Mouse (Mus musculus): Measurements from ENCODE around the gene Apex1. TPM values are rescaled to one million over a fixed set of nuclear protein-coding genes. Genes with fewer than 3 reads are reported as not detected.

Apex1 gene
- 223 and 227 TPM in 2 replicates for polyA plus RNA-seq (2014; fragmentation: Nextera tagmentation; extraction: Ambion mirVana)

DNA sequence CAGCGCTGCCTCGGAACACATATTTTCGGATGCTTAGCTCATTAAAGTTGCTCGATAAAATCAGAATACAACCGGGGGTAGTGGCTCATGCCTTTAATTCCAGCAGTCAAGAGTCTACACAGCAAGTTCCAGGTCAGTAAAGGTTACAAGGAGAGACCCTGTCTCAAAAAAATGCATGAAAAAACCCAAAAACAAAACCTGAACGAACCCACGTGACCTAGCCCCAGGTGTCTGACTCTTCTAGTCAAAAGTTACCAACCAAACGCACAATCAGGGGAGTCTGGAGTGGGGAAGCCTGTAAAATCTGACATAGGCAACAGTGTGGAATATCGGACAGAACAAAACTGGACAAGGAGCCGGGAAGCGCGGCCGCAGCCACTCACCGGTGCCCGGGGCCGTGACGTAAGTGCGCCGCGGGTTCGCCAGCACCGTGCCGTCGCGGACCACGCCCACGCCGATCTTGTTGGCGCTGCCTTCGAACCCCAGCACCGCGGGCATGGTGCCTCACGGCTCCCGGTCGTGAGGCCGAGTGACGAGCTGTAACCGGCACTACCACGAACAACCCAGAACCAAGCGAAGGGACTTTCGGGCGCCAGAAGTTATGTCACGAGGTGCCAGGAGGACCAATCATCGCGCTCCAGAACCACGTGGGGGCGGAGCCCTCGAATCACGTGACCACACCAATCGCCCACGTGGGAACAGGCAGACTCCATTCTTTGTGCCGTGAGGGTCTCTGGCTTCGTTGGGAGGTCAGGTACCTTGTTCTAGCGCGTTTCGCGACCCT, at the start of gene Apex1, which contains the start of gene Osgep:
Gene Apex1, plus strand, starts transcription at position 688 of the 784 bp plus-strand sequence.
Gene Osgep, minus strand, starts transcription at position 613 of the 784 bp plus-strand sequence.
- no peaks in the 10 kb centered on the region for H3K9me3 ChIP-seq (ENCODE audit: control insufficient read depth, low read length)
- peak within 1 kb of the TSS; percentile 84 for H3K4me2 ChIP-seq (ENCODE audit: low read length)
- DNase-seq: peak; percentile 99
- peaks cover 16% of the 10 kb centered on the region for H3K4me1 ChIP-seq (ENCODE audit: control insufficient read depth, insufficient read depth, low read length)
- no peaks in the 10 kb centered on the region for H3K27me3 ChIP-seq (ENCODE audit: control insufficient read depth, insufficient read depth, low read length)
- peak; percentile 96 for ATAC-seq (ENCODE audit: low FRiP score, low TSS enrichment)
- under 1% methylated on average over 57 of the region's 57 CpGs for WGBS
- H3K36me3 ChIP-seq (ENCODE audit: control insufficient read depth, insufficient read depth, low read length): peaks cover 40% of the 10 kb centered on the region
- H3K27ac ChIP-seq (replicated peaks; ENCODE audit: low read depth, low read length): peak within 1 kb of the TSS; percentile 90
- H3K4me3 ChIP-seq (replicated peaks; ENCODE audit: low read depth, low read length): peak within 1 kb of the TSS; percentile 87
- H3K9ac ChIP-seq (replicated peaks; ENCODE audit: low read length): peak within 1 kb of the TSS; percentile 89

DNA sequence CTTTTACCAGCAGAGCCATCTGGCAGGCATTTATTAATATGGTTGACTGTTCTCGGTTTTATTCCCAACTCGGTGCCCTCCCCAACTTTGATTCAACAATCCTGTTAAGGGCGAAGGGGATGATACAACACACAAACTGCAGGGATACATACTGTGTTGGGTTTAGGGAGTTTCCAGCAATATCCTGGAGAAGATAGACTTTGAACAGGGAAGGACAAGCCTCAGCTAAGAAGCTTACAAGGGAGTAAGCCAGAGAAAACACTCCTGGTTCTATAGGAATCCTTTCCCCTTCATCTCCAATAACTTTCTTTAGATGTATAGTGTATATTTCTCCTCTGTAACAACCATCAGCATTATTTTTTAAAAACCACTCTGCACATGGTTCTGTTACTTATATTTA, 49.6 kb upstream of the Apex1 start:
- H3K27me3 ChIP-seq (ENCODE audit: control insufficient read depth, insufficient read depth, low read length): no peaks in the 10 kb centered on the region
- no peak for DNase-seq
- 87% methylated on average over 3 of the region's 3 CpGs for WGBS
- no peak overlapping the region for H3K9ac ChIP-seq (replicated peaks; ENCODE audit: low read length)
- ATAC-seq (ENCODE audit: low FRiP score, low TSS enrichment): no peak
- H3K4me2 ChIP-seq (ENCODE audit: low read length): no peak overlapping the region
- H3K9me3 ChIP-seq (ENCODE audit: control insufficient read depth, low read length): no peaks in the 10 kb centered on the region
- no peaks in the 10 kb centered on the region for H3K36me3 ChIP-seq (ENCODE audit: control insufficient read depth, insufficient read depth, low read length)
- no peak overlapping the region for H3K4me3 ChIP-seq (replicated peaks; ENCODE audit: low read depth, low read length)
- no peak overlapping the region for H3K27ac ChIP-seq (replicated peaks; ENCODE audit: low read depth, low read length)
- H3K4me1 ChIP-seq (ENCODE audit: control insufficient read depth, insufficient read depth, low read length): peaks cover 3% of the 10 kb centered on the region; the same call in 1 of the 2 replicates

DNA sequence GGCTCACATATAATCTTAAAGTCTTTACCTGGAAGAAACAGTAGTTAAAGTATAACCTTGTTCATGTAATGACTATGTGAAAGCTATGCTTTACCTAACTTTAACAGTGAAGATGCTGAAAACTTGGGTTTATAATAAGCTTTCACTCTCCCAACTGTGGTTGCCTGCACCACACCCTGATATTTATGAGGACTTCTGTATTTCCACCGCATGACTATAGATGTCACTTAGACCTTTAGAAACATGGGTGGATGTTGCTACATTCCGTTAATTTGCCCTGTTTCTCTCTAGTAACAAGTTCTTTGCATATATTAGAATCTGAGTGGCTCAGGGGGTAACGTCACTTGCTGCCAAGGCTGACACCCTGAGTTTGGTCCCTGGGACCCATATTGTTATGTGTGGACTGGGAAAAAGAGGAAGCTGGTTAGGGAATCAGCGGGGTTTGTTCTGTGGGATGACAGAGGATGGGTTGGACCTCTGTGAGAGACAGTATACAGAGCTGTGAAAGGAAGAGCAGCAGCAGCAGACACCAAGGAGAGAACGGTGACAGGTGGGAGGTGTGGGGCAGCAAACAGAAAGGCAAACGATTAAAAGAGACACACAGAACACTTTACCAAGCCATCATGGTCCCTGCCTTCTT, 49.1 kb upstream of the Apex1 start:
- no peak overlapping the region for H3K4me2 ChIP-seq (ENCODE audit: low read length)
- no peaks in the 10 kb centered on the region for H3K9me3 ChIP-seq (ENCODE audit: control insufficient read depth, low read length)
- H3K36me3 ChIP-seq (ENCODE audit: control insufficient read depth, insufficient read depth, low read length): no peaks in the 10 kb centered on the region
- H3K9ac ChIP-seq (replicated peaks; ENCODE audit: low read length): no peak overlapping the region
- H3K27ac ChIP-seq (replicated peaks; ENCODE audit: low read depth, low read length): no peak overlapping the region
- no peaks in the 10 kb centered on the region for H3K27me3 ChIP-seq (ENCODE audit: control insufficient read depth, insufficient read depth, low read length)
- no peak overlapping the region for H3K4me3 ChIP-seq (replicated peaks; ENCODE audit: low read depth, low read length)
- H3K4me1 ChIP-seq (ENCODE audit: control insufficient read depth, insufficient read depth, low read length): peaks cover 2% of the 10 kb centered on the region; the same call in 1 of the 2 replicates
- 80% methylated on average over 6 of the region's 6 CpGs for WGBS
- no peak for ATAC-seq (ENCODE audit: low FRiP score, low TSS enrichment)
- DNase-seq: no peak

DNA sequence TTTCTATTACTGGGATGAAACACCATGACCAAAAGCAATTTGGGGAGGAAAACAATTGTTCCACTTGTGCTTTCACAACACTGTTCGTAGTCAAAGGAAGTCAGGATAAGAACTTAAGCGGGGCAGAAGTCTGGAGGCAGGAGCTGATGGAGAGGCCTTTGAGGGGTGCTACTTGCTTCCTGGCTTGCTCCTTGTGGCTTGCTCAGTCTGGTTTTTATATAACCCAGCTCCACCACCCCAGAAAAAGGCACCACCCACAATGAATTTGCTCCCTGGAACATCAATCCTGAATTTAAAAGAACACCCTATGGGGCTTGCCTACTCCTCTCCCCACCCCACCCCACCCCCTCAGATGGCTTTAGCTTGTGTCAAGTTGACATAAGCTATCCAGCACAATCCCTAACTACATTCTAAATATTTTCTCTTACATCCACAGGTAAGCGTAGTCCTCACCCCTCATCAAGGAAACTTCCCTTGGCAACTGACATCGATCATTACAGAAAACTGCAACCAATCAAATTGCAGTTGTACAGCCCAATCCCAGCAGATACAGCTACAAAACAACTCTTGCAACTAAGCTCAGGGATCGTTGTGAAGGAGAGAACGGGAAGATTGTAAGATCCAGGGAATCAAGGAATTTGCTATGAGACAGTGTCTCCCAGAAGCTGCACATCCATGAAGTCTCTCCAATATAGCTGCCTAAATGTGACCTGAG, 48.4 kb upstream of the Apex1 start:
- DNase-seq: no peak
- WGBS: 90% methylated on average over 6 of the region's 6 CpGs

GRCm38 (mm10) chr14:50891621-50892020, 33.1 kb upstream of the Apex1 start:
- no peak for ATAC-seq (ENCODE audit: low FRiP score, low TSS enrichment)
- Histone ChIP-seq H3K4me3 (replicated peaks; ENCODE audit: low read depth, low read length) (no peak overlapping the region), H3K4me1 (ENCODE audit: control insufficient read depth, insufficient read depth, low read length) (no peaks in the 10 kb centered on the region), H3K4me2 (ENCODE audit: low read length) (no peak overlapping the region), H3K36me3 (ENCODE audit: control insufficient read depth, insufficient read depth, low read length) (no peaks in the 10 kb centered on the region), H3K27ac (replicated peaks; ENCODE audit: low read depth, low read length) (no peak overlapping the region), H3K27me3 (ENCODE audit: control insufficient read depth, insufficient read depth, low read length) (no peaks in the 10 kb centered on the region), H3K9me3 (ENCODE audit: control insufficient read depth, low read length) (no peaks in the 10 kb centered on the region), H3K9ac (replicated peaks; ENCODE audit: low read length) (no peak overlapping the region)
- DNase-seq: no peak
- WGBS: 90% methylated on average over 8 of the region's 8 CpGs

More for the DNA sequence above, 48.4 kb upstream of the Apex1 start:
- Histone ChIP-seq H3K4me1 (ENCODE audit: control insufficient read depth, insufficient read depth, low read length) (no peaks in the 10 kb centered on the region), H3K9me3 (ENCODE audit: control insufficient read depth, low read length) (no peaks in the 10 kb centered on the region), H3K27me3 (ENCODE audit: control insufficient read depth, insufficient read depth, low read length) (no peaks in the 10 kb centered on the region), H3K9ac (replicated peaks; ENCODE audit: low read length) (no peak overlapping the region), H3K36me3 (ENCODE audit: control insufficient read depth, insufficient read depth, low read length) (no peaks in the 10 kb centered on the region), H3K4me3 (replicated peaks; ENCODE audit: low read depth, low read length) (no peak overlapping the region), H3K27ac (replicated peaks; ENCODE audit: low read depth, low read length) (no peak overlapping the region), H3K4me2 (ENCODE audit: low read length) (no peak overlapping the region)
- no peak for ATAC-seq (ENCODE audit: low FRiP score, low TSS enrichment)

DNA sequence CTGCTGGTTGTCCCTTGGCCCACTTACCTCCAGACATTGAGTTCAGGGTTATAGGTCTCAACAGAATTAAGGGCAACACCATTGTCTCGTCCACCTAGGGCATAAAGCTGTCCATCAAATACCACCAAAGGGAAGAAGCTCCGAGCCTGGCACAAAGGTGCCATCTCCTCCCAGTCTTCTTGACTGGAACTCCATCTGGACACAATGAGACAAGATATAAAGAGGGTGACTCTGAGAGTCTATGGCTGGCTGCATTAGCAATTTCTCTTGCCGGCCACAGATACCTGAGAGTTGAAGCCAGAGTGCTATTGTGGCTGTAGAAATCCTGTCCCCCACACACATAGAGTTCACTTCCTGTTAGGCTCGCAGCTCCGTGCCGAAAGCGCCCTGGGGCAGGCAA, 32.7 kb upstream of the Apex1 start:
- Histone ChIP-seq H3K4me2 (ENCODE audit: low read length) (no peak overlapping the region), H3K9me3 (ENCODE audit: control insufficient read depth, low read length) (no peaks in the 10 kb centered on the region), H3K27ac (replicated peaks; ENCODE audit: low read depth, low read length) (no peak overlapping the region), H3K27me3 (ENCODE audit: control insufficient read depth, insufficient read depth, low read length) (no peaks in the 10 kb centered on the region), H3K9ac (replicated peaks; ENCODE audit: low read length) (no peak overlapping the region), H3K36me3 (ENCODE audit: control insufficient read depth, insufficient read depth, low read length) (no peaks in the 10 kb centered on the region), H3K4me3 (replicated peaks; ENCODE audit: low read depth, low read length) (no peak overlapping the region), H3K4me1 (ENCODE audit: control insufficient read depth, insufficient read depth, low read length) (no peaks in the 10 kb centered on the region)
- ATAC-seq (ENCODE audit: low FRiP score, low TSS enrichment) (no peak), DNase-seq (no peak)
- WGBS: 91% methylated on average over 7 of the region's 7 CpGs

DNA sequence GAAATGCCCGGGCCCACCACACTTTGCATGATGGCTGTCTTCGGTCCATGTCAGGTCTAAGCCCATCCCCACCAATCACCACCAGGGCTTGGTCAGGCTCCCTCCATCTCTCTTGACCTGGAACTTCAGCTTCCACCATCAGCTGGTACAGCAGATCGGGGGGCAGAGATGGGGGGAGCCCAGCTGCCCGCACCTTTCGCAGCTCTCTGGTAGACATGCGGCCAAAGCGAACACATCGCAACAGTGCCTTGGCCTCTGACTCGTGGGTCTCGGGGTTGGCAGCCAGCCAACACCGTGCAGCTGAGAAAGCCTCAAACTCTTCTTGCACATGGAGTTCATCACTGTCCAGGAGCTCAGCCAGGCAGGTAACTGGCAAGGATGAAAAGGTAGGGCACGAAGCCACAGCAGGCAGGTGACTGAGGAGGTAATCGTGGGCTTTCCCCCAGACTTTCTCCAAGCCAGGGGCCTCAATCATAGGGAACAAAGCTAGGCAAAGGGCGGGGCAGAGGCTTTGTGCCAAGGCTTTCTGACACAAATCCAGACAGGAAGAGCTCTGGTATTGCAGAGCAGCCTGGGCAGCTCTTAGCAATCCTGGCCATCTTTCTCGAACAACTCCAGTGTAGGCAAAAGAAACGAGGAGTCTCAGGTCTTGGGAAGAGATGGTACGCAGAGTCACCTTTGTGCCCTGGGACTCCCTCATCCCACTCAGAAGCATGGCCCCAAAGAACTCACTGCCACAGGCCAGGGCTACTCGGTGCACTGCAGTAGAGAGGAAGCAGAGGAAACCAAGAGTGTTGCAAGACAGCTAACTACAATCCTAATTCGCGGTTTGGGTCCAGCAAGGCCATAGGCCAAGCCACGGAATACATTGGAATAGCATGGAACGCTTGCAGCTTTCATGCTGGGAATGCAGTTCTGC, 32.0 kb upstream of the Apex1 start:
- Histone ChIP-seq H3K27me3 (ENCODE audit: control insufficient read depth, insufficient read depth, low read length) (no peaks in the 10 kb centered on the region), H3K4me2 (ENCODE audit: low read length) (no peak overlapping the region), H3K4me3 (replicated peaks; ENCODE audit: low read depth, low read length) (no peak overlapping the region), H3K36me3 (ENCODE audit: control insufficient read depth, insufficient read depth, low read length) (no peaks in the 10 kb centered on the region), H3K9me3 (ENCODE audit: control insufficient read depth, low read length) (no peaks in the 10 kb centered on the region), H3K9ac (replicated peaks; ENCODE audit: low read length) (no peak overlapping the region), H3K4me1 (ENCODE audit: control insufficient read depth, insufficient read depth, low read length) (no peaks in the 10 kb centered on the region), H3K27ac (replicated peaks; ENCODE audit: low read depth, low read length) (no peak overlapping the region)
- ATAC-seq (ENCODE audit: low FRiP score, low TSS enrichment): no peak; the same call in 1 of the 2 replicates
- 89% methylated on average over 22 of the region's 22 CpGs for WGBS
- no peak for DNase-seq

GRCm38 (mm10) chr14:50895407-50895806, 29.4 kb upstream of the Apex1 start:
- Histone ChIP-seq H3K27ac (replicated peaks; ENCODE audit: low read depth, low read length) (no peak overlapping the region), H3K9ac (replicated peaks; ENCODE audit: low read length) (no peak overlapping the region), H3K4me3 (replicated peaks; ENCODE audit: low read depth, low read length) (no peak overlapping the region), H3K4me1 (ENCODE audit: control insufficient read depth, insufficient read depth, low read length) (no peaks in the 10 kb centered on the region), H3K9me3 (ENCODE audit: control insufficient read depth, low read length) (no peaks in the 10 kb centered on the region), H3K27me3 (ENCODE audit: control insufficient read depth, insufficient read depth, low read length) (no peaks in the 10 kb centered on the region), H3K36me3 (ENCODE audit: control insufficient read depth, insufficient read depth, low read length) (no peaks in the 10 kb centered on the region), H3K4me2 (ENCODE audit: low read length) (no peak overlapping the region)
- ATAC-seq (ENCODE audit: low FRiP score, low TSS enrichment) (no peak), DNase-seq (no peak)
